Mouse (Mus musculus) common myeloid progenitor, adult 5-6 weeks (primary cell): ENCODE data around the gene Timm23. TPM values are rescaled to one million over a fixed set of nuclear protein-coding genes. Genes with fewer than 3 reads are reported as not detected.

ENCODE experiments used
- ATAC-seq: replicated peaks from 2 replicates; pipeline ENCODE4 v1.8.0; 2016; ENCODE audit warnings: low read depth, mild to moderate bottlenecking, moderate TSS enrichment, inconsistent platforms; ENCODE audit not compliant: poor library complexity, severe bottlenecking
- total RNA-seq: library from RNA; stranded (forward); fragments of 200-1000, 187-1606 nt; gene quantifications from 2 replicates; pipeline ENCODE4 v1.2.3, GENCODE M21; 2017

Timm23 gene
- total RNA-seq, 1 experiment from 2014 or later = 196 TPM

GRCm38 (mm10) chr14:32166062-32166441 is 35.6 kb downstream of the Timm23 start:
- ATAC-seq = no peak

GRCm38 (mm10) chr14:32165278-32166061 is 36.2 kb downstream of the Timm23 start:
- peak; percentile 75 for ATAC-seq

- ATAC-seq = no peak
These were observed 37.3 kb downstream of the Timm23 start for GRCm38 (mm10) chr14:32164173-32165051.

- no peak for ATAC-seq
These were observed 38.4 kb downstream of the Timm23 start for GRCm38 (mm10) chr14:32163203-32163888.

- no peak for ATAC-seq
These were observed 39.5 kb downstream of the Timm23 start for GRCm38 (mm10) chr14:32162231-32162630.

- ATAC-seq = no peak
These were observed 40.4 kb downstream of the Timm23 start for GRCm38 (mm10) chr14:32161090-32161885.

- no peak for ATAC-seq
These were observed 41.1 kb downstream of the Timm23 start for GRCm38 (mm10) chr14:32160563-32160962.

- ATAC-seq = peak; percentile 93
These were observed 41.9 kb downstream of the Timm23 start, which contains the start of gene Ncoa4 for GRCm38 (mm10) chr14:32159690-32160246. Gene Ncoa4 (plus strand): TSS chr14:32159865.

- peak; percentile 37 for ATAC-seq
These were observed 42.5 kb downstream of the Timm23 start for GRCm38 (mm10) chr14:32159150-32159670.

- ATAC-seq = no peak
These were observed 46.9 kb downstream of the Timm23 start for GRCm38 (mm10) chr14:32154758-32155157.

- no peak for ATAC-seq
These were observed 48.5 kb downstream of the Timm23 start for GRCm38 (mm10) chr14:32153156-32153555.

- no peak for ATAC-seq
These were observed 49.3 kb downstream of the Timm23 start for GRCm38 (mm10) chr14:32152243-32152965.

GRCm38 (mm10) chr14:32150872-32151271 is 50.8 kb downstream of the Timm23 start:
- ATAC-seq = no peak

- ATAC-seq = no peak
These were observed 55.1 kb downstream of the Timm23 start for GRCm38 (mm10) chr14:32146578-32146977.

GRCm38 (mm10) chr14:32145809-32146511 is 55.7 kb downstream of the Timm23 start:
- peak; percentile 66 for ATAC-seq

GRCm38 (mm10) chr14:32145401-32145800 is 56.3 kb downstream of the Timm23 start:
- no peak for ATAC-seq

- ATAC-seq = no peak
These were observed 57.0 kb downstream of the Timm23 start for GRCm38 (mm10) chr14:32144734-32145133.

- no peak for ATAC-seq
These were observed 60.0 kb downstream of the Timm23 start, which contains the start of gene Msmb for GRCm38 (mm10) chr14:32141723-32142122. Gene Msmb (plus strand): TSS chr14:32142023.
